Mouse (Mus musculus) hindbrain, embryonic 11.5 days (tissue): ENCODE data around the gene Lhx6. TPM values are rescaled to one million over a fixed set of nuclear protein-coding genes. Genes with fewer than 3 reads are reported as not detected.

Source experiments
- ATAC-seq: fragments of 200-750 bp; cut with Nextera tagmentation; 2 replicates; pipeline ENCODE4 v1.8.0; 2017; ENCODE audit warnings: mild to moderate bottlenecking, moderate TSS enrichment, moderate library complexity; ENCODE audit not compliant: low FRiP score
- DNase-seq: peaks from one replicate; pipeline ENCODE4 v3.0.0-alpha.2; 2015; ENCODE audit warnings: low spot score
- H3K27ac ChIP-seq: fragments of 300-500 bp; sonication (generic); 2 replicates; pipeline ENCODE4 v1.5.1; 2014; ENCODE audit warnings: mild to moderate bottlenecking, low read depth, low read length
- H3K27me3 ChIP-seq: fragments of 300-500 bp; sonication (generic); 2 replicates; pipeline ENCODE4 v1.6.1; 2014; ENCODE audit warnings: mild to moderate bottlenecking, low read length, moderate library complexity, mixed read lengths; ENCODE audit not compliant: control insufficient read depth, insufficient read depth
- H3K36me3 ChIP-seq: fragments of 300-500 bp; sonication (generic); 2 replicates; pipeline ENCODE4 v1.6.1; 2014; ENCODE audit warnings: mild to moderate bottlenecking, low read length, moderate library complexity, mixed read lengths; ENCODE audit not compliant: control insufficient read depth, insufficient read depth
- H3K4me1 ChIP-seq: fragments of 300-500 bp; sonication (generic); replicated peaks from 2 replicates; pipeline ENCODE4 v1.6.1; 2014; ENCODE audit warnings: low read length, mixed read lengths; ENCODE audit not compliant: control insufficient read depth, insufficient read depth
- H3K4me2 ChIP-seq: fragments of 300-500 bp; sonication (generic); replicated peaks from 2 replicates; pipeline ENCODE4 v1.6.1; 2014; ENCODE audit warnings: mild to moderate bottlenecking, low read depth, low read length
- H3K4me3 ChIP-seq: fragments of 300-500 bp; sonication (generic); 2 replicates; pipeline ENCODE4 v1.5.1; 2014; ENCODE audit warnings: low read depth, low read length
- H3K9ac ChIP-seq: fragments of 300-500 bp; sonication (generic); 2 replicates; pipeline ENCODE4 v1.6.1; 2014; ENCODE audit warnings: low read depth, low read length
- H3K9me3 ChIP-seq: fragments of 300-500 bp; sonication (generic); 2 replicates; pipeline ENCODE4 v1.6.1; 2016; ENCODE audit warnings: low read length; ENCODE audit not compliant: control insufficient read depth
- WGBS: fragments of 180-500 bp; shearing (Covaris S2); extraction: QIAGEN DNeasy Blood & Tissue Kit; methylation state at CpG from one replicate; pipeline ENCODE4 v1.1.7; 2014; 5-methylcytosine and 5-hydroxymethylcytosine counted together
- polyA plus RNA-seq: library from polyadenylated mRNA; unstranded; fragments of >200 nt; fragmentation: Nextera tagmentation; extraction: Ambion mirVana; gene quantifications from 2 replicates; pipeline ENCODE4 v1.2.1, GENCODE M21; 2014

The Lhx6 gene
- polyA plus RNA-seq, 1 experiment from 2014 or later, result 1.3 TPM

DNA sequence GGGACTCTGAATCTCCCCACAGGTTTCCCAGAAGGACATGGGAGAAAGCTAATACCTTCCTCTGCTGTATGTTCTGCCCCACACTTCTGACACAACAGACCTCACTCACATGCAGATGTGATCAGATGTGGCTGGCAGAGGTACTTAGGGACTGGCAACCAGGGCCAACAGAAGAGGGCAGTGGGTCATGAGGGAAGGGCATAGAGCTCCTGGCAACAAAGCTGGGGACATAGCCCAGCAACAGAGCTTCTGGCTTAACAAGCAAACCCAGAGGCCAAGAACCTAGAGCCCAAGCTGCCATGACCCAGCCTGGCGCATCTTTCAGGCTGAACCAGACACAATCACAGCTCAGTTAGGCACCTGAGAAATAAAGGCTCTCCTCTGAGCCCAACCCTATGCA, 20.2 kb downstream of the Lhx6 start:
- H3K4me2 ChIP-seq, result no peak overlapping the region
- WGBS, result 86% methylated on average over 1 of the region's 1 CpGs
- H3K9me3 ChIP-seq, result no peaks in the 10 kb centered on the region
- DNase-seq (no peak), ATAC-seq (no peak)
- H3K4me3 ChIP-seq, result no peak overlapping the region
- no peaks in the 10 kb centered on the region for H3K36me3 ChIP-seq
- no peak overlapping the region for H3K9ac ChIP-seq
- H3K4me1 ChIP-seq, result no peaks in the 10 kb centered on the region
- H3K27ac ChIP-seq, result no peak overlapping the region
- peaks cover 12% of the 10 kb centered on the region for H3K27me3 ChIP-seq

- no peak overlapping the region for H3K27ac ChIP-seq
- ATAC-seq (no peak), DNase-seq (no peak)
- 88% methylated on average over 9 of the region's 9 CpGs for WGBS
- H3K4me3 ChIP-seq, result no peak overlapping the region
- no peak overlapping the region for H3K4me2 ChIP-seq
- no peaks in the 10 kb centered on the region for H3K4me1 ChIP-seq
- no peaks in the 10 kb centered on the region for H3K36me3 ChIP-seq
- H3K9me3 ChIP-seq, result no peaks in the 10 kb centered on the region
- H3K27me3 ChIP-seq, result 0 out of 2 replicates have a peak, but pooled peaks cover 4% of the 10 kb centered on the region
- no peak overlapping the region for H3K9ac ChIP-seq
These were observed 22.2 kb downstream of the Lhx6 start for GRCm38 (mm10) chr2:36082802-36083580.

- no peak overlapping the region for H3K27ac ChIP-seq
- 33% methylated on average over 9 of the region's 9 CpGs for WGBS
- no peaks in the 10 kb centered on the region for H3K9me3 ChIP-seq
- H3K4me3 ChIP-seq, result no peak overlapping the region
- H3K27me3 ChIP-seq, result no peaks in the 10 kb centered on the region
- no peaks in the 10 kb centered on the region for H3K4me1 ChIP-seq
- ATAC-seq (no peak), DNase-seq (peak; percentile 9)
- H3K4me2 ChIP-seq, result no peak overlapping the region
- H3K9ac ChIP-seq, result no peak overlapping the region
- H3K36me3 ChIP-seq, result no peaks in the 10 kb centered on the region
These were observed 23.8 kb downstream of the Lhx6 start for GRCm38 (mm10) chr2:36081446-36081845.

- Histone ChIP-seq H3K9ac (no peak overlapping the region), H3K4me3 (no peak overlapping the region)
These were observed 27.9 kb downstream of the Lhx6 start for GRCm38 (mm10) chr2:36077160-36077761.

GRCm38 (mm10) chr2:36075210-36075609, 30.0 kb downstream of the Lhx6 start:
- no peaks in the 10 kb centered on the region for H3K36me3 ChIP-seq
- ATAC-seq (no peak), DNase-seq (no peak)
- H3K4me2 ChIP-seq, result no peak overlapping the region
- no peaks in the 10 kb centered on the region for H3K27me3 ChIP-seq
- 87% methylated on average over 5 of the region's 5 CpGs for WGBS
- no peaks in the 10 kb centered on the region for H3K4me1 ChIP-seq
- H3K27ac ChIP-seq, result no peak overlapping the region
- no peak overlapping the region for H3K4me3 ChIP-seq
- no peaks in the 10 kb centered on the region for H3K9me3 ChIP-seq
- H3K9ac ChIP-seq, result no peak overlapping the region

More at GRCm38 (mm10) chr2:36077160-36077761, 27.9 kb downstream of the Lhx6 start:
- ATAC-seq (peak; percentile 72), DNase-seq (peak; percentile 25)
- Histone ChIP-seq H3K9me3 (no peaks in the 10 kb centered on the region), H3K27me3 (no peaks in the 10 kb centered on the region), H3K4me1 (no peaks in the 10 kb centered on the region), H3K4me2 (peak overlapping the region; percentile 19), H3K27ac (0 out of 2 replicates have a peak overlapping the region, but pooled peaks have one; percentile 10), H3K36me3 (no peaks in the 10 kb centered on the region)
- WGBS, result 15% methylated on average over 11 of the region's 11 CpGs

DNA sequence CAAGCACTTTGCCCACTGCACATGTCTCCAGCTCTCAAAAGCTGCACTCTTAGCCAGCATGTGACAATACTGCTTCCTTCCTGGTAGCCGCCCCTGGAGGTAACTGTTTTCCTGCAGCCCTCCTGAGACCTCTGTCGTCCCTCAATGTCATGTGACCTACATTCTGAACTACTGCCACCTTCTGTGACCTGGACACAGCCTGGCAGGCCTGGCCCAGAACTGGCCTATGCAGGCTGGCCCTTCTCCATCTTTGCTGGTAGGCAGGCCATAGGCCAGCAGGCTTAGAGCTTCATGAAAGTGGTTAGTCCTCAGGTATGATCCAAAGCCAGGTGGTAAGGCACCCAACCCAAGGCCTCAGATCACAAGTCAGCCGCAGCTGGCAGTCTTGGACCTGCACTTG, 31.4 kb downstream of the Lhx6 start:
- no peak overlapping the region for H3K4me3 ChIP-seq
- no peaks in the 10 kb centered on the region for H3K36me3 ChIP-seq
- ATAC-seq, result no peak
- H3K9ac ChIP-seq, result no peak overlapping the region
- no peak for DNase-seq
- H3K27ac ChIP-seq, result no peak overlapping the region
- no peaks in the 10 kb centered on the region for H3K27me3 ChIP-seq
- H3K4me1 ChIP-seq, result no peaks in the 10 kb centered on the region
- WGBS, result 58% methylated on average over 3 of the region's 3 CpGs
- H3K4me2 ChIP-seq, result no peak overlapping the region
- H3K9me3 ChIP-seq, result no peaks in the 10 kb centered on the region

- DNase-seq, result no peak
- H3K27me3 ChIP-seq, result no peaks in the 10 kb centered on the region
These were observed 33.4 kb downstream of the Lhx6 start for GRCm38 (mm10) chr2:36071660-36072305.

GRCm38 (mm10) chr2:36067132-36067531, 38.1 kb downstream of the Lhx6 start:
- ATAC-seq (no peak), DNase-seq (no peak)
- Histone ChIP-seq H3K4me3 (no peak overlapping the region), H3K36me3 (no peaks in the 10 kb centered on the region), H3K27ac (no peak overlapping the region), H3K4me1 (no peaks in the 10 kb centered on the region), H3K9ac (no peak overlapping the region), H3K9me3 (no peaks in the 10 kb centered on the region), H3K27me3 (no peaks in the 10 kb centered on the region), H3K4me2 (no peak overlapping the region)
- WGBS, result 65% methylated on average over 9 of the region's 9 CpGs

More at GRCm38 (mm10) chr2:36071660-36072305, 33.4 kb downstream of the Lhx6 start:
- Histone ChIP-seq H3K36me3 (no peaks in the 10 kb centered on the region), H3K9me3 (no peaks in the 10 kb centered on the region), H3K4me3 (no peak overlapping the region), H3K9ac (no peak overlapping the region), H3K4me2 (no peak overlapping the region), H3K27ac (no peak overlapping the region), H3K4me1 (no peaks in the 10 kb centered on the region)
- no peak; the same call in 1 of the 2 replicates for ATAC-seq
- 83% methylated on average over 8 of the region's 8 CpGs for WGBS
